Mouse (Mus musculus) mesoderm, embryonic 11.5 days (tissue): ENCODE results near the gene Ssh3.
A peak's percentile ranks its signal among the peaks of the same experiment; 100 is the strongest.

Source experiments
- DNase-seq: peaks from one replicate; pipeline ENCODE4 v3.0.0-alpha.2; 2012; ENCODE audit warnings: low read depth, low spot score

The Ssh3 gene

GRCm38 (mm10) chr19:4268566-4269361 is at the start of gene Ssh3:
Gene Ssh3, minus strand, starts transcription at chr19:4269180.
- DNase-seq = peak; percentile 19

- DNase-seq = no peak
Measured at GRCm38 (mm10) chr19:4317181-4317580, 48.2 kb upstream of the Ssh3 start.

GRCm38 (mm10) chr19:4315223-4315944 is 46.4 kb upstream of the Ssh3 start:
- DNase-seq = no peak

GRCm38 (mm10) chr19:4309776-4310185 is 40.8 kb upstream of the Ssh3 start:
- peak; percentile 87 for DNase-seq

- no peak for DNase-seq
Measured at GRCm38 (mm10) chr19:4309302-4309701, 40.3 kb upstream of the Ssh3 start.

GRCm38 (mm10) chr19:4306190-4306577 is 37.2 kb upstream of the Ssh3 start, which contains the start of gene Grk2:
Gene Grk2, minus strand, starts transcription at chr19:4306222.
- peak; percentile 72 for DNase-seq

GRCm38 (mm10) chr19:4305491-4306189 is 36.7 kb upstream of the Ssh3 start:
- DNase-seq = peak; percentile 43

- DNase-seq = no peak
Measured at GRCm38 (mm10) chr19:4304871-4305321, 35.9 kb upstream of the Ssh3 start.

GRCm38 (mm10) chr19:4304251-4304821 is 35.4 kb upstream of the Ssh3 start:
- DNase-seq = no peak

- no peak for DNase-seq
Measured at GRCm38 (mm10) chr19:4303640-4303995, 34.6 kb upstream of the Ssh3 start.

- DNase-seq = no peak
Measured at GRCm38 (mm10) chr19:4302936-4303639, 34.1 kb upstream of the Ssh3 start.

- DNase-seq = no peak
Measured at GRCm38 (mm10) chr19:4301735-4302651, 33.0 kb upstream of the Ssh3 start.

GRCm38 (mm10) chr19:4300852-4301734 is 32.1 kb upstream of the Ssh3 start:
- no peak for DNase-seq

- DNase-seq = no peak
Measured at GRCm38 (mm10) chr19:4300271-4300704, 31.3 kb upstream of the Ssh3 start.

- DNase-seq = no peak
Measured at GRCm38 (mm10) chr19:4299574-4300270, 30.7 kb upstream of the Ssh3 start.

- no peak for DNase-seq
Measured at GRCm38 (mm10) chr19:4299126-4299525, 30.1 kb upstream of the Ssh3 start.

- DNase-seq = no peak
Measured at GRCm38 (mm10) chr19:4298322-4299121, 29.5 kb upstream of the Ssh3 start.

- no peak for DNase-seq
Measured at GRCm38 (mm10) chr19:4297851-4298250, 28.9 kb upstream of the Ssh3 start.
